Mouse (Mus musculus): ENCODE measurements around the gene Snap29. TPM values are rescaled to one million over a fixed set of nuclear protein-coding genes. Genes with fewer than 3 reads are reported as not detected.

The Snap29 gene
- polyA plus RNA-seq, 1 experiment from 2014 or later: 10.7 TPM

DNA sequence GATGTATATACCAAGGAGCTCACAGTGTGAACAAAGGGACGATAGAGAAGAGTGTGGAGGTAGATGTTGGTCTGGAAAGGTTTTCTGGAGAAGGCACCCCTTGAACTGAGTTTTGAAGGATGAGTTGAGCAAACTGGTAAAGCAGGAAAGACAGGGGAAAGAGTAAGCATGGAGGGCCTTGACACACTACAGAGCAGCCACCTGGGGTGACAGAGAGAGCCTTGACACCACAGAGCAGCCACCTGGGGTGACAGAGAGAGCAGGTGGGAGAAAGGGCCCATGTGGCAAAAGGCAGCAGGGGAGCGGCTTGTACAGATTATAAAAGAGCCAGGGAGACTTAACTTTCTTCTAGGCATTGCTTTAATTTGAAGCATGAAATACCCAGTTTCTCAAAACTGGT, 69.0 kb downstream of the Snap29 start:
- Histone ChIP-seq H3K36me3 (peaks cover 13% of the 10 kb centered on the region; the same call in 1 of the 2 replicates), H3K9me3 (replicated peaks) (no peaks in the 10 kb centered on the region), H3K27me3 (no peaks in the 10 kb centered on the region), H3K4me3 (no peak overlapping the region), H3K4me1 (replicated peaks) (peaks cover 8% of the 10 kb centered on the region; the same call in 1 of the 2 replicates), H3K9ac (no peak overlapping the region), H3K4me2 (no peak overlapping the region), H3K27ac (no peak overlapping the region)
- no peak for ATAC-seq (replicated peaks; ENCODE audit: insufficient number of reproducible peaks, insufficient read depth, low FRiP score, low read depth)
- 79% methylated on average over 2 of the region's 2 CpGs for WGBS

DNA sequence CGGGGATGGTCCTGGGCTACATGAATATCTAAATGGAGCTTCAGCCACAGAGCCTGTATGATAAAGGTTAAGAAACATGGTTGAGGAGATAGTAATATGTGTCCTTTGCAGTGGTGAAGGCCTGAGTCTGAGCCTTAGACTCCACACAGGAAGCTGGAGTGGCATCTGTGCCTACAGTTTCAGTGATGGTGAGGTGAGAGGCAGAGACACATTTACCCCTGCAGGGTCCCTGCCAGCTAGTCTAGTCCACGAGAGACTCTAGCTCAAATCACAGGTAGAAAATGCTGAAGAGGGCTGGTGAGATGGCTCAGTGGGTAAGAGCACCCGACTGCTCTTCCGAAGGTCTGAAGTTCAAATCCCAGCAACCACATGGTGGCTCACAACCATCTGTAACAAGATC, 69.5 kb downstream of the Snap29 start:
- ATAC-seq (replicated peaks; ENCODE audit: insufficient number of reproducible peaks, insufficient read depth, low FRiP score, low read depth): no peak
- 88% methylated on average over 4 of the region's 4 CpGs for WGBS
- Histone ChIP-seq H3K27ac (no peak overlapping the region), H3K9ac (no peak overlapping the region), H3K4me1 (replicated peaks) (peaks cover 8% of the 10 kb centered on the region; the same call in 1 of the 2 replicates), H3K4me3 (no peak overlapping the region), H3K4me2 (no peak overlapping the region), H3K9me3 (replicated peaks) (no peaks in the 10 kb centered on the region), H3K27me3 (no peaks in the 10 kb centered on the region), H3K36me3 (peaks cover 7% of the 10 kb centered on the region; the same call in 1 of the 2 replicates)

DNA sequence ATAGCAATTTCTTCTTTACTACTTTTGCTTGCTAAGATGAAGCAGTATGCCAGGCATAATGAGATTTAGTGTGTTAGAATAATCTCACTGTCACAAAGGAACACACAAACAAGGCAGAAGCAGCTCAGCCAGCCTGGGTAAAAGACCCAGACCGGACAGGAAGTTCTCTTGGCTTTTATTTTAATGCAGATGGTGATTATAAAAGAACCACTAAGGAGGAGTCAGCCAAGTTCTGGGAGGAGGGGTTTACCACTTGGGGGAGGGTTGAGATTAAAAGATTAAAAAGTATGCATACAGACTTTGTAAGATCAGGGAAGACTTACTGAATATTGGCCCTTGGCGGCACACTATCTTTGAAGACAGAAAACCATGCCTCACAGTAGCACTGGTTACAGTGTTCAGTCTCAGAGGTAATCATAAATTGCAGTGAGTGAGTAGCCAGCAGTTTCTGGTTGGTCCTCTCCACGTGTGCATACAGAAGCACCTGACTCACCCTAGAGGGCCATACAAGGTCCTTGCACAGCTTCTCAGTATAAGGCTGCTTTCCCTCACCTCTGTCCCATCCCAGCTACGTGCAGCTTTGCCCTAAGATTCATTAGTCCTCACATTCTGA, 72.7 kb downstream of the Snap29 start:
- Histone ChIP-seq H3K9ac (no peak overlapping the region), H3K27me3 (no peaks in the 10 kb centered on the region), H3K9me3 (replicated peaks) (no peaks in the 10 kb centered on the region), H3K27ac (no peak overlapping the region), H3K4me2 (no peak overlapping the region), H3K36me3 (peaks cover 5% of the 10 kb centered on the region; the same call in 1 of the 2 replicates), H3K4me1 (replicated peaks) (no peaks in the 10 kb centered on the region), H3K4me3 (no peak overlapping the region)
- no peak for ATAC-seq (replicated peaks; ENCODE audit: insufficient number of reproducible peaks, insufficient read depth, low FRiP score, low read depth)
- 78% methylated on average over 4 of the region's 4 CpGs for WGBS

Other genes with a start within 250 kb of the Snap29 start
- 255 and 264 TPM in 2 replicates for gene Ube2l3, start 203.3 kb upstream of the Snap29 start, polyA plus RNA-seq (2015; fragmentation: Nextera tagmentation; extraction: Ambion mirVana)
- 0.13 and 0.30 TPM in 2 replicates for gene Rimbp3, start 197.4 kb upstream of the Snap29 start, polyA plus RNA-seq (2015; fragmentation: Nextera tagmentation; extraction: Ambion mirVana)
- 3.2 and 4.0 TPM in 2 replicates for gene Hic2, start 172.4 kb upstream of the Snap29 start, polyA plus RNA-seq (2015; fragmentation: Nextera tagmentation; extraction: Ambion mirVana)
- 9.2 and 11.6 TPM in 2 replicates for gene Tmem191c, start 129.9 kb upstream of the Snap29 start, polyA plus RNA-seq (2015; fragmentation: Nextera tagmentation; extraction: Ambion mirVana)
- 0.35 and 1.9 TPM in 2 replicates for gene Serpind1, start 74.6 kb upstream of the Snap29 start, polyA plus RNA-seq (2015; fragmentation: Nextera tagmentation; extraction: Ambion mirVana)
- 28.1 and 31.1 TPM in 2 replicates for gene Pi4ka, start 328 bp downstream of the Snap29 start, polyA plus RNA-seq (2015; fragmentation: Nextera tagmentation; extraction: Ambion mirVana)
- gene Crkl, start 46.0 kb downstream of the Snap29 start, polyA plus RNA-seq (2015; fragmentation: Nextera tagmentation; extraction: Ambion mirVana): 40.6 and 46.3 TPM in 2 replicates
- gene Aifm3, start 83.6 kb downstream of the Snap29 start, polyA plus RNA-seq (2015; fragmentation: Nextera tagmentation; extraction: Ambion mirVana): 0.91 and 1.6 TPM in 2 replicates
- gene Lztr1, start 102.7 kb downstream of the Snap29 start, polyA plus RNA-seq (2015; fragmentation: Nextera tagmentation; extraction: Ambion mirVana): 45.6 and 60.6 TPM in 2 replicates
- gene Thap7, start 125.2 kb downstream of the Snap29 start, polyA plus RNA-seq (2015; fragmentation: Nextera tagmentation; extraction: Ambion mirVana): 29.5 and 38.7 TPM in 2 replicates
- 0.19 and 0.36 TPM in 2 replicates for gene Lrrc74b, start 155.3 kb downstream of the Snap29 start, polyA plus RNA-seq (2015; fragmentation: Nextera tagmentation; extraction: Ambion mirVana)
- 0.60 and 0.80 TPM in 2 replicates for gene P2rx6, start 155.9 kb downstream of the Snap29 start, polyA plus RNA-seq (2015; fragmentation: Nextera tagmentation; extraction: Ambion mirVana)
- 9.5 and 11.2 TPM in 2 replicates for gene Slc7a4, start 177.2 kb downstream of the Snap29 start, polyA plus RNA-seq (2015; fragmentation: Nextera tagmentation; extraction: Ambion mirVana)
- gene Smpd4, start 213.4 kb downstream of the Snap29 start, polyA plus RNA-seq (2015; fragmentation: Nextera tagmentation; extraction: Ambion mirVana): 17.2 and 23.2 TPM in 2 replicates
- 3.1 and 3.2 TPM in 2 replicates for gene Ccdc74a, start 240.5 kb downstream of the Snap29 start, polyA plus RNA-seq (2015; fragmentation: Nextera tagmentation; extraction: Ambion mirVana)

Data from heart, embryonic 15.5 days (tissue).